Mouse (Mus musculus): Measurements from ENCODE around the gene Vash2.

The Vash2 gene

DNA sequence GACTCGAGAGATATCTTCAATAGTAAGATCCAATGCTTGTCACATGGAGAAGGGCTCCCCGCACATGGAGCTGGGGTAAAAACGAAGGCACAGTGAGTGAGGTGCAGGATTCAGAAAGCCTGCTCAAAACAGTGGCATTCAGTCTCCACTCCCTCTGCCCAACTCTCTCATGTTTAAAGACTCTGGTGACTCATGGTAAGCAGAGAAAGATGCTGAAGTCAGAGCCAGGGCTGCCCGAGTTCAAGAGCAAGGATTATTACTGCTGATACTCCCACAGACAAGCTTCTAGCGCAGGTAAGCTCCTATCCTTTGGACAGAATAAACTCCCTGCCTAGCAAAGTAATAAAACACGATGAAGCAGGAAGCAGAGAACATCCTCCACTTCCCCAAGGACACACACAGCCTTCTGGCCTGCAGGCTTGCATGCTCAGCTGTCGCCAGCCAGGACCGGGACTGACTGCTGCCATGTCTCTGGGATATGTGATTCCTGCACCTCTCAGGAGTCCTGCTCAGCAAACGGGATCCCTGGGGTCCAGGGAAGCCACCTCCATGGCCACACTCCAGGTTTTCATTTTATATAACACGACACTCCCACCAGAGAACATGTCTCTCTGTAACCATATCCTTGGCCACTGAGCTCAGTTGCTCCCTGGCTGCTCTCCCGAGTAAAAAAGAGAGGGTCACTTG is 2.1 kb downstream of the Vash2 start:
- DNase-seq (ENCODE audit: low read depth, low spot score) = no peak

DNA sequence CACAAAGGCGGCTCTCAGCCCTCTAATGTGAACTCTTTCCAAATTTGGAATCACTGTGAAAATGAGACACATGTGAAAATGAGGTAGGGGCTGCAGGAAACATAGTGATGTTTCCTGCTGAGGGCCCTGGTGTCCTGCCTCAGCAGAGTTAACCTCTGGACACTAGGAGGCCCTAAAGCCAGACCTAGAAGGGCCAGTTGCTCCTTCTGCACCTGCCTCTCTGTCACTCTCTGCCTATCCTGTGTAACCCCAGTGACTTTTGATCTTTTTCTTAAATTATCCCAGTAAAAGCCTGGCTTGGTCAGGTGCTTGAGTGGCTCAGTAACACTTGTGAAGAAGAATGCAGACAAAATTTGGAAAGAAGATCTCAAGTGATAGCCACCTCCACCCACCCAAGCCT is 4.3 kb downstream of the Vash2 start:
- no peak for DNase-seq (ENCODE audit: low read depth, low spot score)

DNA sequence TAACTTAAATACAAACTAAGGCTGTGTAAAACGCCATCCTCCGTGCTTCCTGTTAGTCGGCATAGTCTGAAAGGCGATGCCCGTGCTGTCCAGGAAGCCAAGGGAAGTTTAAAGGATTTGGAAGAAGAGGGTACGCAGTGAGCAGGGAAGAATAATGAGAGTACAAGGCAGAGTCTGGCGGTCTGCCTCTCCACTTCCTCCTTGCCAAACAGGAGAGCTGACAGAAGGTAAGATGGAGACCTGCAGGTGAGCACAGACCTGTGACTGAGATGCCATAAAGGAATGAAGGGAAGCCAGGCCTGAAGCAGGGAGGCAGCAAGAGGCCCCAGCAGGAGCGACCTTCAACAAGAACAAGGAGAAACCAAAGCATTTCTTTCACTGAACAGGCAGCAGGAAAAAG is 4.9 kb downstream of the Vash2 start:
- no peak for DNase-seq (ENCODE audit: low read depth, low spot score)

DNA sequence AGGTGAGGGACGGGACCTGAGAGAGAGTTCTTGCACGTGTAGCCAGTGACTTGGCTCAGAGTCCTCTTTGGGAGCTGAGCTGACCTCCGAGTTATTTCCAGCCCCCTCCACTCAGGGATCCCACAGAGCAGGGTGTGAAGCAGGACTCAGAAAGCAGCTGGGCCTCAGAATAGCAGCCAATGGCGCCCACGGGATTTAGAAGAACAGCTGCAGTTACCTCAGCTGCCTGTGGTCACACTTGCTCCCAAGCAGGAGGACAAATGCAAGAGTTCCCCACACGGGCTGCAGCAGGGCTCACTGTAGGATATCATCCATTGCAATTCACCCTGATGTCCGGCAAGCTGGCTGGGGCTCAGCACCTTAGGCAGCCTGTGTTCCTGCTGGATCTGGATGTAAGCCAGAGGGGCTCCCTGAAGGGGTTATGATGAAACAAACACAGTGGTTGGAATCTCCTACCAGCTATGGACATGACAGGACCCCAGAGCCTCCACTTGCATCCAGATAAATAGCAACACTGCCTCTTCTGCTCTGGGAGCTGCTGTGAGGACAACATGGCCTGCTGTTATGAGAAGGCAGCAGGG is 6.4 kb downstream of the Vash2 start:
- no peak for DNase-seq (ENCODE audit: low read depth, low spot score)

DNA sequence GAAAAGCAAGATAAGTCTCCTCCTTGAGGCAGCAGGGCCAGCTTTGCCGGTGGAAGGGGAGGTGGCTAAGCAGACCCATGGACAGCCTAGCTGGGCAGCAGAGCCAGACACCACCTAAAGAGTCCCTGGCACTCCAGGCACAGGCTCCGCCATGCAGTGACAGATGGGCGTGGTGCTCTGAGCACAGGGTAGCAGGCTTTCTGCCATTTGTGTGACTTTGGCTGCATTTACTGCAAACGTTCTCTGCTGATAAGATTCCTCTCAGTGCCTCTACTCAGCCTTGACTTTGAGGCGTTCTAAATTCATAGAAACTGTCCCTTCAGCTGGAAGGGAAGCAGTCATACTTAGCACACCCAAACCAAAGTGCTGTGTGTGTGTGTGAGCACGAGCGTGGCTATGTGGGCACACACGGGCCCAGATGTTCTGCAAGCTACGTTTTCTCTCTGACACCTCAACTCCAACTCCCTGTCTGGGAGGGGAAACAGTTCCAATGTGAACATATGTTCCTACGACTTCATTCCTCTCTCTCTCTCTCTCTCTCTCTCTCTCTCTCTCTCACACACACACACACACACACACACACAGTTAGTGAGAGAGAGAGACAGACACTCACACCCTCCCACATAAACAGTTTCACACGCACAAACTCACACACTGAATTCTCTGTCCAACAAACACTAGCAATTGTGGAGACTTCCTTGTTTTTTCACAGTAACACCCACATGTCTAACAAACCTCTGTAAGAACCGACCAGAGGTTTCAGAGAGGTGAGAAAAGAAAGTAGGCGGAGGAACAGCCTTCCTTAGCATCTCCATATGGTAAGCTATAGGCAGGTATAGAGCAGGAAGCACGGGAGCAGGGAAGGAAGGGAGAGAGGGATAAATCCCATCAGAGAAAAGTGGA is 7.1 kb downstream of the Vash2 start:
- no peak for DNase-seq (ENCODE audit: low read depth, low spot score)

DNA sequence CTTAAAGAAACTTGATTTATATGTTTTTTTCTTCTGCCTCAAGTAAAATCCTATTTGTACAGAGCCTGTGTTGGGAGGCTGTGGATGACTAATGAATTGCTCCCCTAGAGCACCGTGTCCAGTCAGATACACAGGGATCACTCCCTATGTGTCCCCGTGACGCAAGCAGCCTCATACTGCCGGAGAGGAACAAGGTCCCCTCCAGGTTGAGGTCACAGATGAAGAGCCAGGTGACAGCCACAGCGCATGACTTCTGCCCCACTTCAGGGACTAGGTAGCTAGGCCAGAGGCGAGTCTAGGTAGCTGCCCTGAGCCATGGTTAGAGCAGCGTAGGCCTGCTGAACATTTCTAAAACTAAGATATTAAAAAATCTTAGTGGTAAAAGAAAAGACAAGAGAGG is 11.1 kb downstream of the Vash2 start:
- no peak for DNase-seq (ENCODE audit: low read depth, low spot score)

DNA sequence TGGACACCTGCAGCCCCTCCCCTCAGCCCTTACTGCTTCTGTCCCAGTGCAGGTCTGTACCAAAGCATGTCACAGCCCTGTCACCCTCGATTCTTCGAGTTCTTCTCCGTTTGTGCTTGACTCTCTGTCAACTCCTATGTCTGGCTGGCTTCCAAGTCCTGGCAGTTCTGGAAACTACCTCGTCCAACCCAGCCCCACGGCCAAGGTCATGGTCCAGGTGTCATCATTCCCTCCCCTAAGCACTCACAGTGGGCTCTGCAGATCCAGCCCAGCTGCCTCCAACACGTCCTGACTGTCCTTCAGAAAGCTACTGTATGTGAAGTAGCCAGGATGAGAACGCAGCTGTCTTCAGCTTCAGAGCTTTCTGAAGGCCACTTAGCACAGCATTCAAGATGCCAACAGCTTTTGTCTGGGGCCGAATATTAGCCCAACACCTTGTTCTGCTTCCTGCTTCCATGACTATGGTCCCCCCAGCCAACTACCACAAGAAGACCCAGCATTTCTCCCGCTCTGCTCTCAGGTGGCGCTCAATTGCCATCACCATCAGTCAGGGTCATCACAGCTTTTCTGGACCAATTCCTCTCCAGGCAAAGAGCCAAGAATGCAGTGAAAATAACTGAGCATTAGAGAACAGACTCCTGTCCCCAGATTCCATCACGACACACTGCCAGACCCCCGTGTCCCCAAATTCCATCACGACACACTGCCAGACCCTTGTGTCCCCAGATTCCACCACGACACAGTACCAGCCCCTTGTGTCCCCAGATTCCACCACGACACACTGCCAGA is 13.9 kb downstream of the Vash2 start:
- DNase-seq (ENCODE audit: low read depth, low spot score) = no peak

DNA sequence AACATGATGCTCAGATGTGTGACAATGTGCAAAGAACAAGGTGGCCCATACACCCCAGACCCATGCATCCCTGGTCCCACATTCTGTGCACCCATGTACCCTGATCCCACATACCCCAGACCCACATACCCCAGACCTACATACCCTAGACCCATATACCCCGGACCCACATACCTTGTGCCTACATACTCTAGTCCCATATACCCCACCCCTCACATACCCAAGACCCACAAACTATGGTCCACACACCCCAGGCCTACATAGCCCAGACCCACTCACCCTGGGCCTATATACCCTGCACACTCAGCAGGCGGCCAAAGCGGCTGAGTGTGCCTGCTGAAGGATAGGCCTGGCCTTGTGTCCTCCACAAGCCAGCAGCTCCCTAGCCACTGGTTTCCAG is 16.3 kb downstream of the Vash2 start:
- no peak for DNase-seq (ENCODE audit: low read depth, low spot score)

DNA sequence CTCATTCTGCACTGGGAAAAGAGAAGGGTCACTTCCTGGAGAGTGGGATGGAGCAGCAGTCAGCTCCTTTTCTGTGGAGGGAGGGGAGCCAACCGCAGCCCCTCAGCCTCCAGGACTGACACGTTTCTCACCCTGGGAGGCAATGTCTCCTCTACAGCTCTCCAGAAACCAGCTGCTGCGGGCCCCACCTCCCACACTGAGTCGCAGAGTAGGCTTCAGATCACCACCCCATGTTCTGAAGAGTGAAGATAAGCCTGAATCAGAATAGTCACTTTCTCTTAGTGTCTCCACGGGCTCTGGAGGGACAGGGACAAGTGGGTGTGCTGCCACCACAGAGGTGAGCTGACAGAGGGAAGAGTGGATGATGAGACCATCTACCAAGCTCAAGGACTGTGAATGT is 20.3 kb downstream of the Vash2 start:
- no peak for DNase-seq (ENCODE audit: low read depth, low spot score)

DNA sequence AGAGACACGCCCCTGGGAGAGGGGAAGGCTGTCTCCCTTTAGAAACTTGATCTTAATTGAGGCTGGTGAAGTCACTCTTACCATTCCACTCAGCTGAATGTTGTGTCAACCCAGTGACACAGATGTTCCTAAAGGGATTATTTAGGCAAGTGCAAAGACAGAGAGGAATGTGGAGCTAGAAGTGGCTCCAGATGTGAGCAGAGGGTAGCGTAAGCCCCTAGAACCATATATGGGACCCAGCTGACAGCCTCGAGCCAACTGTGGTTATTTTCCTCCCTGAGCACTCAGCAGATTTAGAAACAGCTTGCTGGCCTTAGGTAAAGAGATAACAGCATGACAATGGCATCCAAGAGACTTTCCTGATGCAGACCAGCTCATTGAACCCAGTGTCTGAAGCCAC is 26.1 kb downstream of the Vash2 start:
- no peak for DNase-seq (ENCODE audit: low read depth, low spot score)

DNA sequence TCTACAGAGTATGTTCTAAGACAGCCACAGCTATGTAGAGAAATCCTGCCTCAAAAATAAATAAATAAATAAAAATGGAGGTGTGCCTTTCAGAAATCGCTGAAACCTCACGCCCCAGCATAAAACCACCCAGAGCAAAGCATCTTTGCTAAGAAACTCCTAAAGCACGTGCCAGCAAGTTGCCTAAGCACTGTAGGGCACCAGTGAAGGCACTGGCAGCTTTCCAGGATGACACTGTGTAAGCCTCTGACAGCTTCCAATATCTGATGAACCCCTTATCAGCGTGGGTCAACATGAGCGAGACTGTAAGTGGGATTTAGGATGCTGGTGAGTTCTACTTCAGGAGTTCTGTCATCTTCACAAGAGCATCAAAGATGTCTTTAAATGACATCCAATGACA is 28.1 kb downstream of the Vash2 start:
- DNase-seq (ENCODE audit: low read depth, low spot score) = no peak

DNA sequence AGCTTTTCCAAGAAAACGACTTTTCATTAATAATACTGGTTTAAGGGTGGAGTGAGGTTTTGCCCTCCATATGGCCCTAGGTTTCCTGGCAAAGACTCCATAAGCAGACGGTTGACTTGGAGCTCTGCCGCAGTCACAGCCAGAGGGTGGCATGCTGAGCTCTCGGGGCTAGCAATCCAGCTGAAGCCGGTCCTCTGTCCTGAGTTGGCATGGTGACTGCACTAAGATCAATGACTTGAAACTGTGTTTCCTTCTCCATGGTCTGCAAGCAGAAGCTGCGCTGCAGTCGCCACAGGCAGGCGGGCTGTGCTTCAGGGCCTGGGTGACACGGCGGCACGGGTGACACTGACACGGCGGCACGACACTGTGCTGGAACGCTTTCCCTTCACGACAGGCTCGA is 30.2 kb downstream of the Vash2 start:
- no peak for DNase-seq (ENCODE audit: low read depth, low spot score)

DNA sequence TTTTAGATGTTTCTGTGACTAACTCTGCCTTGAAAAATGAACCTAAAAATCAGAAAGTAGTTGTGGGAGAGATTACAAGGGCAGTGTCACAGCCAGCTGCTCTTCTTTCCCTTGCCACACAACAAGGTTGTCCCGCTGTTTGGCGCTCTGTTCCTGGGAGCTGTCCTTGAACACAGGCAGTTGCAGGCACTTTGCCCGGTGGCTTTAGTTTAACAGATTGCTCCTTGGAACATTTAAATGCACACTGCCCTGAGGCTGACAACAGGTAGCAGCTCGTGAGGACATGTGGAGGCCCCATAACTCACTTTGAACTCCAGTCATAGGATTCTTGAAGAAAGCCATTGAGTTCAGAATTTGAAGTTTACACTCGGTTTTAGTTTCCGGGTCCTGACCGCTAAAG is 30.7 kb downstream of the Vash2 start:
- no peak for DNase-seq (ENCODE audit: low read depth, low spot score)

DNA sequence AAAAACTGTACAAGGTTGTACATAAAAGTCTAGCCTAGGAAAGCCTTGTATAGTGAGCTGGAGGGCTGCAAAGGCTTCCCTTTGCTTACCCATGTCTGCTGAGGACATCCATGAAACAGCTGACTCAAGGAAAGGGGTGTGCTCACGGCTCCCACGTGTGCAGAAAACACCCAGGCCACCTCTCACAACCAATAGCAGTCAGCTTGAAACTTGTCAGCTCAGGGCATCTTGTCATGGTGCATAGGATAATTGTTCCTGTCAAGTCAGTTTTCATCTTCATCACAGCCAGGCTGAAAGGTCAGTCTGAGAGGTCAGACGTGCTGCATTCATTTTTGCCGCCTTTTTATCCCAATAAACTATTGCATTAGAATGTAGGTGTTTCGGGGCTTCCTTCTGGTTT is 31.1 kb downstream of the Vash2 start:
- no peak for DNase-seq (ENCODE audit: low read depth, low spot score)

DNA sequence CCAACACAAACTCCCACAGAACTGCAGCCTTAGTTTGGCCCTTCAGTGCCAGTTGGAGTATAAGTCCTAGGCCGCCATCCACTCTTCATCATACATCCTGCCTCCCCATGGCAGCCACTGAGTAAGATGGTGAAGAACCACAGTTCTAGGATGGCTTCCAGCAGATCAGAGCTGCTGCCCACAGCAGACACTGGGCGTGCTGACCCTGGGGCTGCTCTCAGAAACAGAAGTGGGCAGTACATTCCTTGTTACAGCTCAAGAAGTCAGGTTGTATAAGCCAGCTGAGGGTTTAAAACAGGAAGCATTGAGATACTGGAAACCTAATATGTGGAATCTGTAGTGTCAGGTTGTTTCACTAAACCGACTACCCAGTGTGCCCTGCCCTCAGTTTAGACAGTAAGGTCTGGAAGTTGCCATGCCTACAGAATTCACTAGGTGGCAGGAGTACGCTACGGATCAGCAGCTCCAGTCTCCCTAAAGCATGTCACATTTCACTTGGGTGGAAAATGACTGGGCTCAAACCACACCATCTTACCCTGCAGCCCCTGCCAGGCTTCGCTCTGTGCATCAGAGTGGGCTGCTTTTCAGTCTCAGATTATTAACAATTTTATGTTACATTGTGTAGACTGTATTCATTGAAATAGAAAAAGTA is 34.9 kb downstream of the Vash2 start:
- peak; percentile 50 for DNase-seq (ENCODE audit: low read depth, low spot score)

DNA sequence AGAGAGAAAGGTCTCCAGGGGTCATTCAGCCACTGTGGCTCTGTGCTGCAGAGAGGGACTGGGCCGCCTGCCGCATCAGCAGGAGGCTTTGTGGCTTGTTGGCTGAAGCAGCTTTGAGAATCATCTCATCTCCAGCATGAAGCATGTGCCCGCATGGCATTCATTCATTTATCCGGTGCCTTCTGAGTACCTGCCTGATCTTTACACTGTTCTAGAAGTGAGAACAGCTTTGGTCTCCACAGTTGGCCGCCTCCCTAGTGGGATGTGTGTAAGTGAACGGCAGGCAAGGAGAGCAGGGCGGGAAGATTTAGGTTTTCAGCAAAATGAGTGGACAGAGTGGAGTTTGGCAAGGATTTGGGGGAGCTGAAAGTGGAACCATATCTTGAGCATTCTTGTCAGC is 39.3 kb downstream of the Vash2 start:
- DNase-seq (ENCODE audit: low read depth, low spot score) = no peak

DNA sequence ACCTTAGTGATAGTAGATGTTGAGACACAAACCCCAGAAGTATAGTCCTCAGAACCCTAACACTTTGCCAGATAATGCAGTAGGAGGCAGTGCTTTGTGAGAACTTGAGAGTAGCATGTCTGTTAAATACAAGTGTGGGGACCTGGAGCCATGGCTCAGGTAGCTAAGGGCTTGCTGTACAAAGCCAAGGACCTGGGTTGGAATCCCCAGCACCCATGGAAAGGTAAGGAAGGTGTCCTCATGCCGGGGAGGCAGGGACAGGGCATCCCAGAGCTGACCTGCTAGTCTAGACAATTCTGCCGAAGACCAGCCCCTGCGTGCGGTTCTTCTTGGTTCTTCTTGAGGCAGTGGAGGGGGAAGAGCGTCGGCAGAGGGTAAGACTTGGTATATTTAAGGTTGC is 48.9 kb downstream of the Vash2 start:
- DNase-seq (ENCODE audit: low read depth, low spot score) = no peak

DNA sequence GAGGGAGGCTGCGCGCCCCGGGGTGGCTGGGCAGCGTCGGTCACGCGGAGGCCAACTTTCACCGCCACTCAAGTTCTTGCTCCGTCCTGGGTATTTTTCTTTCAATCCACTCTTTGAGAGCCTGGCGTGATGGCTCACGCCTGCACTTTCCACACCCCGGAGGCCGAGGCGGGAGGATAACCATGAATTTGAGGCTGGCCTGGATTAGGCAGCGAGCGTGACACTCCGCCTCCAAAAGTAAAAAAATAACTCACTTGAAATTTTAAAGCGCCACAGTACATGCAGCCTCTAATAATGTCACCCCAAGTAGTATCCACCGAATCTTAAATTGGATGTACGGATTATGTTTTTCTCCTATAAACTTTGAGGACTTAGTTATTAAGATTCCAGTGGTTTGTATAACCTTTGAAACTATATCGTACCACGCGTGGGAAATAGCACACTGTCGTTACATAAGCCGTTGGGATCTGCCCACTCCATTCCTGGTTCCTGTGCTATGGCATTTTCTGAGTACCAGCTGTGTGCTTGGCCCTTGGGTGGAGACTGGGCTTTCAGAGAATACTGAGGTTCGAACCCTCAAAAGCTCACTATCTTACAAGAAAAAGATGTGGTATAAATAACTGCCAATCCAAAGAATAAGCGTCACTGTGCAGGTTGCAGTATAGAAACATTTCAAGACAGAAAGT is 49.9 kb downstream of the Vash2 start:
- no peak for DNase-seq (ENCODE audit: low read depth, low spot score)

DNA sequence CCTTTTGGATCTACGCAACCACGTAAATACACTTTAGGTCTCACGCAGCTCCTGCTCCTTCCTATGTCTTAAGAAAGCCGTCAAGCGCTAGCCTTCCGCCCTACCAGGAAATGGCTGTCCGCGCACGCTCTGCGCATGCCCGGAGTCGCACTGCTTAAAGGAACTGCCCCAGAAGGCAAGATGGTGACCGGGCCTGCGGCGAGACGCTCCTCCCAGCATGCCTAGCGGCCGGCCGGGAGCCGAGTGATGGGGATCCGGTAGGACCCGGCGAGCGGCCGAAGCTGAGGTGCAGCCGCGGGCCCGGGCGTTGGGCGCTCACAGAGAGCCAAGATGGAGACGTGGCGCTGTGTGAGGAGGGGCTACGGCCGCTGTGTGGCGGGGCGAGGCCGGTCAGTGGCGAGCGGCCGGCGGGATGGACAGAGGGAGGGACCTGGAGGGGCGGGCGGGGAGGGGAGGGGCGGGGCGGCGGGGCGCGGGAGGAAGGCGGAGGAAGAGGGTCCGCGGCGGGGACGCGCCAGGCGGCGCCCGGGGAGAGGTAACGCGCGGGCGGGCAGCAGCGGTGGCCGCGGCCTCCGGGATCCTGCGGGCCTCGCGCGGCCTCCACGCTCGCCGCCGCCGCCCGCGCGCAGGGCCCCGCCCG is 50.6 kb downstream of the Vash2 start:
- DNase-seq (ENCODE audit: low read depth, low spot score) = peak; percentile 93

DNA sequence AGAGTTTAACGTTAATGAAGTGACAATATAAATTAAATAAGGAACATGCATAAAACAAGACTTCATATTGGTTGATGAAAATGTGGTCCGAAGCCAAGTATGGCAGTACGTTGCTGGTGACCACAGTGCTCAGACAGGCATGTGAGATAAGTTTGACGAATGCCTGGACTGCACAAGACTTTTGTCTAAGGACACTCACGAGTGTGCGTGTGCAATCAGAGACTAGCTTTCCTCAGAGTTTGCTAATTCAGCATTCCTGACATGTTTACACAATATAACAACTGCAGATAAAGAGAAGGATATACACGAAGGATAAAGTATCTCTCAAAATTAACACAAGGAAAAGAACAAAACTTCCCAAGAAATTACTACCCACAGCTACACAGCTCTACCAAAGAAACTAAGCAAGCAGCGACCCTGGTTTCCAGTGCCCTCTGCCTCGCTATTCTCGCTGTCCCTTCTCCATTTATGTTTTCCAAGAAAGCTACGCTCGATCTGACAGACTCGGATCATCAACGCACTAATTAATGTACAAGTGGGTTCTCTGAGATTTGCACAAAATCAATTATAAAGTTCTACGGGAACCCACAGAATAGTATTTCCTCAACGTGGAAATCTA is 51.2 kb downstream of the Vash2 start:
- no peak for DNase-seq (ENCODE audit: low read depth, low spot score)

Data from retina, adult 2 months (tissue).